Mouse (Mus musculus) left cerebral cortex, adult 18-20 months (tissue): Measurements from ENCODE around the gene Parvb. TPM values are rescaled to one million over a fixed set of nuclear protein-coding genes. Genes with fewer than 3 reads are reported as not detected.

Experiments
- DNase-seq, 2 experiments: peaks; one replicate each; pipeline ENCODE4 v3.0.0; 2021 to 2022; ENCODE audit warnings: low spot score in 2 of 2, mixed read lengths in 1 of 2
- long read RNA-seq, 2 experiments: library from polyadenylated mRNA; stranded (forward); transcript quantifications; one replicate each; pipeline ENCODE4 v2.0.0; 2021
- total RNA-seq, 2 experiments: library from RNA; stranded (reverse); gene quantifications; 2 replicates each; pipeline ENCODE4 v1.2.3; 2021

The Parvb gene
- total RNA-seq: 10 to 100 TPM; 14.7 to 24.5 TPM
- long read RNA-seq, experiment 1, partial matches to known transcripts: 1 of 2 reads
- long read RNA-seq, experiment 1, other reads (novel, unspliced or antisense): 1 of 2 reads
- long read RNA-seq, experiment 2, partial matches to known transcripts: 1 of 1 reads
- long read RNA-seq, experiment 2, other reads (novel, unspliced or antisense): 0 of 1 reads

DNA sequence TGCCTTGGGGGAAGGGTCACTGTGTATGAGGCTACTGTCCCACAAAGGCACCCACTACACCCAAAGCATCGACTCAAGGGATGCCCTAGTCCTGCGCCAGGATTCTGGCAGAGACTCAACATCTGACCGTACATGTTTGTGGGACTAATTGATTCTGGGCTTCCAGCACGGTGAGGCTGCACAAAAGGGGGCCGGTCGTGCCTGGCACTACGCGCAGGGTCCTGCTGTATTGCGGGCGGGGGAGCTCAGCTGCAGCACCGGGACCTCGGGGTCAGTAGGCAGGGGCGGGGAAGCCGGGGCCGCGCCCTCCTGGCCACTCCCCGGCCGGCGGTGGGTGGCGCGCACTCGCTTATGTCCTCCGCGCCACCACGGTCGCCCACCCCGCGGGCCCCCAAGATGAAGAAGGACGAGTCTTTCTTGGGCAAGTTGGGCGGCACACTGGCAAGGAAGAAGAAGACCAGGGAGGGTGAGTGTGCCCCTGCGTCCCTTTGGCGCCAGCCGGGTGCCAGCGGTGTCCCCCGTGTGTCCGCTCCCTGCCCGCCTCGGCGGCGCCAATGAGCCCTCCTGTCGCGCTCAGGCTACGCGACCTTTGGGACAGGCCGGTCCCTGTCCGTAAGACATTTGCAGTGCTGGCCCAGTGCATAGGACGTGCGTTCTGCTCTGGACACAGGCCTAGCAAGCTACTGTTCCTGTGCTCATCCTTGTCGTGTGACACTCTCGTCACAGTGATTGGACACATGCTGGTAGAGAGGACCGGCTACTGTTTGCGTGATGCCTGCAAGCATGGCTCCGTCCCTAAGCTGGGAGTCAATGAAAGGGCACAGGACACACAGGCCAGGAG lies at the start of gene Parvb:
TSS of gene Parvb (plus strand) at position 323 of the 841 bp plus-strand sequence.
- DNase-seq: peak; percentile 35 to 50

- DNase-seq: no peak
These were observed 47.9 kb upstream of the Parvb start for GRCm38 (mm10) chr15:84183967-84184366.

DNA sequence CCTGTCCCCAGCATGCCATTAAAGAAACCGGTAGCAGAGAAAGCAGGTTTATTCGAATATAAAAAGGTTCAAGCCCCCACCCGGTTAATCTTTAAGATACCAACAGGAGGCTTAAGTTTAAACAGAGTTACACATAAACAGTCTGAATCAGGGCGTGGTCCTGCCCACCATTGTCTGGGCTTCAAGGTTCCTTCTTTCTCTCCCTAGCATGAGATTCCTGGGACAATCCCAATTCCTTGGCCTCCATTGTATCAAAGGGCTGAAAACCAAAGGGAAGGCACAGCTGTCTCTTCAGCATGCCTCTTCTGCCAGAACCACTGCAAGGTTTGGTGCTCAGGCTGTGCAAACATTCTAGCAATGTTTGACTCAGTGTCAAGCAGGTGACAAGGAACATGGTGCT lies 45.6 kb upstream of the Parvb start:
- no peak for DNase-seq

GRCm38 (mm10) chr15:84188887-84189530 lies 42.8 kb upstream of the Parvb start:
- DNase-seq: no peak

GRCm38 (mm10) chr15:84189881-84190280 lies 42.0 kb upstream of the Parvb start:
- DNase-seq: no peak

- no peak for DNase-seq
These were observed 40.2 kb upstream of the Parvb start for GRCm38 (mm10) chr15:84191724-84192057.

DNA sequence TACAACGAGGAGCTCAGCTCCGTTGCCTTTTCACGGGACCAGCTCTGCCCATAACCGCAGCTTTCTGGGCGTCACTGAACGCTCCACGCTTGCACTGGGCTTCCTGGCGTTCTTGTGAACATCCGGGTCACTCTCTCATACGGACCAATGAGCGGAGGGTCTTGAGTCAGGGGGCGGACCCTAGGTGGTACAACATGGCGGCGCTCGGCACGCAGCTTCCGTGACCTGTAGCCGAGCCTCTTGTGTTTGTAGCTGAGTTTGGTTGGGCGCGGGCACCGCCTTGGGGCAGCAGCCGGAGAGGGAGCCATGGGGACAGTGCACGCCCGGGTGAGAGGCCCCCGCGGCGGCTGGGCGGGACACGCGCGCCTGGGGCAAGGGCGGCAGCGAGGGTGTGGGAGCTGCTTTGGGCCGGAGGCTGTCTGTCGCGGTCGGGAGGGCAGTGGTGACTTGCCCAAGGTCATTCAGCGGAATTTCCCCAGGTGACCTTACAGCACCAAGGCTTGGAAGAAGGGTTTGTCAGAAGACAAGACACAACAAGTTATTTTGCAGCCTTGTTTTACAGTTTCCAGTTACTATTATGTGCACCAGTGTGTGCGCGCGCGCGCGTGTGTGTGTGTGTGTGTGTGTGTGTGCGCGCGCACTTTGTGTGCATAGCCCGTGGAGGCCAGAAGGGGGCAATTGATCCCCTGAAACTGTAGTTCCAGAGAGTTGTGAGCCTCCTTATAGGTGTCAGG lies 39.6 kb upstream of the Parvb start, which contains the start of gene Samm50:
TSS of gene Samm50 (plus strand) at position 184 of the 734 bp plus-strand sequence.
- peak; percentile 87 to 93 for DNase-seq

DNA sequence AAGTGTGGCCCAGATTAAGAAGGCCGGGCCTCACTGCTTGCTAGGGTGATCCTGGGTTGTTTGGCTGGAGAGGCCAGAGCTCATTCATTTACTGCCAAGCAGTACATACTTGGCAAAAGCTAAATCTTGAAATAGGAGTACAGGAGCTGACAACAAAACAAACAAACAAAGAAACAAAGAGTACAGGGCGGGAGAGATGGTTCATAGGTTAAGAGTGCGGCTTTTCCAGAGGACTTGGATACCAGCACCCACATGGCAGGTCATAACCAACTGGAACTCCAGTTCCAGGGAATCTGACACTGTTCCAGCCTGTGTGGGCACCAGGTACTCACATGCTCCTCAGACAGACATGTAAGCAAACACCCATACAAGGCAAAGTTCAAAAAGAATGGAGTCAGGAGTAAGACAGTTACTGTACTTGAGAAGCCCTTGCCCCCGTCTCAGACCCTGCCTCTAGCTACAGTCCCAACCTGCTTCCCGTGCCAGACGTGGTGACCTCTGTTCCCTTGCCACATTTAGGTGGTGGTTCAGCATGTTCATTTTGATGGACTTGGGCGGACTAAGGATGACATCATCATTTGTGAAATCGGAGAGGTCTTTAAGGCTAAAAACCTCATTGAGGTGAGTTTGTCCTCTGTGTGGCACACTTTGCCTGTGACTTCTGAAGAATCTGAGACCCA lies 35.2 kb upstream of the Parvb start:
- no peak for DNase-seq

GRCm38 (mm10) chr15:84207327-84207726 lies 24.5 kb upstream of the Parvb start:
- DNase-seq: no peak

DNA sequence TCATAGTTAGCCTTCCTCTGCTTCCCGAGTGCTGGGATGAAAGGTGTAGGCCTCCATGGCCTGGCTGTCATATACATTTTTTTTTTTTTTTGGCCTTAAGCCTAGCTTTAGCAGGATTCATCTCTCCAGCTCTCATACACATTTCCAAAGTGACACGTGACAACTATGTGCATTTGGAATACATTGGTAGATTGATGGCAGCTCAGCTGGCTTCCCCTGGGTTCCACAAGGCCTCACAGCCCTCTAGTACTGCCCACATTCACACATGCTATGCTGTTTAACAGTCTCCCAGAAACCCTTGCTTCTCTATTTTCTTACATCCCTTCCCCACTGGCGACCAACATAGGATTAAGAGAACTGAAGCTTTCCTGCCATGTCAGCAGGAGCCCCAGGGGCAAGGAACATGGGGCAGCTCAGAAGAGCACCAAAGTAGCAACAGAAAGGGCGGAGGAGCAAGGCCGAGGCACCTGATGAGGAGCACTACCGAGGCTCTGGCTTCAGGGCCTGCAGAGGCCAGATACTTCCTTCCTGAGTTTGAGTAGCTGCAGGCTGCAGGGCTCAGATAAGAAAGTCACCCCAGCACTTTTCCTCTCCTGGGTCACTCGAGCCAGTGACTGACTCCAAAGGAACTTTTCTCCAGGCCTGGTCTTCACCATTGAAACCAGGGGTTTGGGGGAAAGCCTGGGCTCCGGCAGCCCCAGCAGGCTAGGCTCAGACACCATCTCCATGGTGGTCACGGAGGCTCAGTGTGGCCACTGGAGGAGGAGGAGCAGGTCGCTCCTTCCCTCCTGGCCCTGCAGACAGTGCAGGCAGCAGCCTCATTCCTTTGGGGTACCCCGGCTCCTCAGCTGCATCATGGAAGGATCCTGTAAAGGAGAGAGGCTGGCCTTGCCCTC lies 22.1 kb upstream of the Parvb start:
- DNase-seq: no peak

DNA sequence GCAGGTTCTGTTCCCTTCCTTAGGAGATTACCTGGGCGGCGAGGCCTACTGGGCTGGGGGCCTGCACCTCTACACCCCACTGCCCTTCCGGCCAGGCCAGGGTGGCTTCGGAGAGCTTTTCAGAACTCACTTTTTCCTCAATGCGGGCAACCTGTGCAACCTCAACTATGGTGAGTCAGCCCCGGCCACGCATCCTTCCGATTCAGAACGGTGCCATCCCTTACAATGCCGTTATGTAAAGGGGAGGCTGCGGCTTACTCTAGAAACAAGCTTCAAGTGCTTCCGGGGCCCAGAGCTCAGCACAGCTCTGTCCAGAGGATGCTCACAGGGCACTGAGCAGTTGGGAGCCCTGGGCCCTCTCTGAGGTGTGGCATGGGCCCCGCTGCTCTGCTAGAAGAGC lies 21.4 kb upstream of the Parvb start:
- DNase-seq: peak; percentile 31 to 36

- DNase-seq: no peak
These were observed 20.9 kb upstream of the Parvb start for GRCm38 (mm10) chr15:84210941-84211340.

DNA sequence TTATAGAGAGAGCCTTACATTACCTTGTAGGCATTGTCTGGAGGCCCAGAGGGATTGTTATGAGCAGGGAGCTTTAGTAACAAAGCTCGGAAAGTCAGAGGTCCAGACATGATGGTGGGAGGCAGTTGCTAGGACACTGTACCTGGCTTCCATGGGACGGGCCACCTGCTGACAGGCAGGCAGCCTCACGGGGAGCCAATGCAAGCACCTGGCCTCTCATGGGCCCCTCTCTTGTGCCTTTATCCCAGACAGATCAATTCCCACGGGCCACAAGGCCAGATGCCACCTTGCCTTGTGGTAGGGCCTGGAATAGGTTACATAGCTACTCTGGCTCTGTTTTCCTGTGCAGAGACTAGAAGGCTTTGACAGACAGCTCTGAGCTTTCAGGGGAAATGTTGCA lies 20.3 kb upstream of the Parvb start:
- DNase-seq: no peak

GRCm38 (mm10) chr15:84212031-84212755 lies 19.6 kb upstream of the Parvb start:
- DNase-seq: peak; percentile 88 to 95

- DNase-seq: no peak
These were observed 19.1 kb upstream of the Parvb start for GRCm38 (mm10) chr15:84212756-84213105.

DNA sequence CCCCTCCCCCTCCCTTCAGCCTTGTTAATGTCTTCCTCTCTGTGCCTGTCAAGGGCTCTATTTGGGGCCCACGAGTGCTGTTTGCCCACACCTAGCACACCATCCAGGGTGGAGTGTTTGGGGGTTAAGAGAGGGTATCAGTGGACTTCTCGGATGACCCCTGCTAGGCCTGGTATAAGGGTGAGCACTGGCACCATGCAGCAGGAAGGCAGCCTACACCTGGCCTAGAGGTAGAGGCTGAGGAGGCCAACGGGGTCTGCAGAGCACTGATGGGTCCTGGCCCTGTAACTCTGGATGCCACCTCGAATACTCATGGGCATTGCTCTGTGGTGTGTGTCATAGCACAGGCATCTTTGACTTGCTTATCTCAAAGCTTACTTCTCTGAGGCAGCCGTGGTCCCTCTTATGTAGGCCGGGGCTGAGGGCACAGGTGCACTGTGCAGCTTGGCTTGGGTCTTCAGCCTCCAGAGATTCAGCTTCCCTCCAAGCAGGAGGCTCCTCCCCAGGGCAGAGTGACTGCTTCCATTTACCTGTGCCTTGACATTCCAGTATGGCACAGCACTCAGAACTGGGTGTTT lies 18.6 kb upstream of the Parvb start:
- no peak for DNase-seq

DNA sequence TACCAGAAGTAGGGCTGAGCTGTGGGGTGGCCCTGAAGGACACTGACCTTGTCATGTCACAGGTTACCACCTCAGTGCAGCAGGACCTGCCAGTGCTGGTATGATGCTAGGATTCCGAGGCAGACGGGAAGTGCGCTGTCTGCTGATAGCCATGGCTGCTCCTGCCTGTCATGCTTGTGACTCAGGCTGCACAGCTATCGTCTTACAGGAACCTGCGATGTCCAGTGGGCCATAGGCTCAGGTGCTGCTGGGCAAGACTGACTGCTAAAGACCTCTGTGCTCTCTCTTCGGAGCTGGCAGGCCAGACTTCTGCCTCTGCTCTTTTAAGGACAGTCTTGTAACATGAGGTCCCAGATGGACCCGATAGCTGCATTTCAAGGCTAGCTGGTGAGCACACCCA lies 17.4 kb upstream of the Parvb start:
- DNase-seq: no peak

GRCm38 (mm10) chr15:84215273-84215672 lies 16.6 kb upstream of the Parvb start:
- no peak for DNase-seq

GRCm38 (mm10) chr15:84216026-84216425 lies 15.8 kb upstream of the Parvb start:
- DNase-seq: no peak
